Comparison of ENCODE assay signal across 9 mouse cellular contexts in genomic region chr14:54995457-54996138, GRCm38 (mm10). TPM values are rescaled to one million over a fixed set of nuclear protein-coding genes. Genes with fewer than 3 reads are reported as not detected.
DNase-seq lines count a peak whose midpoint lies in the region; ATAC-seq and TF ChIP-seq lines count a peak whose summit lies in the region.
"Had no signal": no experiment of that assay in that cellular context is flagged by ENCODE, and none has a peak within 500 bp of the region (broad histone marks: within the 10 kb centered on the region; RNA-seq: fewer than 3 reads in every experiment).

No protein-coding gene starts in this region.

- 22% methylated on average over 14 of the region's 14 CpGs for WGBS in forebrain, embryonic 10.5 days
- WGBS in hindbrain, embryonic 16.5 days: 31% methylated on average over 14 of the region's 14 CpGs
- WGBS in midbrain, embryonic 15.5 days: 12% methylated on average over 14 of the region's 14 CpGs

- H3K36me3 ChIP-seq in forebrain, embryonic 10.5 days (replicated peaks): no peaks in the 10 kb centered on the region
- no peaks in the 10 kb centered on the region for H3K36me3 ChIP-seq in hindbrain, embryonic 16.5 days (ENCODE audit: control insufficient read depth, insufficient read depth, low read length)
- H3K36me3 ChIP-seq in midbrain, embryonic 15.5 days (replicated peaks): no peaks in the 10 kb centered on the region

- TF ChIP-seq CTCF in cortical plate, adult 2 months (IDR thresholded peaks at IDR 0.05; ENCODE audit: extremely low read depth, insufficient read depth, low read length): no peak

- H3K9ac ChIP-seq in hindbrain, embryonic 16.5 days (ENCODE audit: low read depth, low read length): peak overlapping the region; percentile 20; the same call in 1 of the 2 replicates
- H3K9ac ChIP-seq in midbrain, embryonic 15.5 days: peak overlapping the region; percentile 31

- 0 out of 2 replicates have a peak, but pooled peaks have one; percentile 25 for TF ChIP-seq POLR2A in cortical plate, adult 2 months (IDR thresholded peaks at IDR 0.05; ENCODE audit: extremely low read depth, insufficient read depth, low read length)

- peak; percentile 85 for ATAC-seq in hindbrain, embryonic 16.5 days
- peak; percentile 88 for ATAC-seq in midbrain, embryonic 15.5 days (replicated peaks)

- peak overlapping the region; percentile 49 for H3K27ac ChIP-seq in cortical plate, adult 2 months (ENCODE audit: insufficient read depth, low read length)
- H3K27ac ChIP-seq in forebrain, embryonic 10.5 days: peak overlapping the region; percentile 90
- H3K27ac ChIP-seq in hindbrain, embryonic 16.5 days (ENCODE audit: low read depth, low read length): peak overlapping the region; percentile 82
- peak overlapping the region; percentile 95 for H3K27ac ChIP-seq in midbrain, embryonic 15.5 days

- no peak overlapping the region for H3K4me3 ChIP-seq in cortical plate, adult 2 months (ENCODE audit: insufficient read depth, low read length)
- H3K4me3 ChIP-seq in forebrain, embryonic 10.5 days: peak overlapping the region; percentile 25
- H3K4me3 ChIP-seq in hindbrain, embryonic 16.5 days (ENCODE audit: low read length): no peak overlapping the region
- no peak overlapping the region for H3K4me3 ChIP-seq in midbrain, embryonic 15.5 days

- peaks cover 14% of the 10 kb centered on the region; the same call in 1 of the 2 replicates for H3K27me3 ChIP-seq in forebrain, embryonic 10.5 days (ENCODE audit: poor library complexity, severe bottlenecking)
- no peaks in the 10 kb centered on the region for H3K27me3 ChIP-seq in hindbrain, embryonic 16.5 days (replicated peaks; ENCODE audit: control insufficient read depth, insufficient read depth, low read length)
- H3K27me3 ChIP-seq in midbrain, embryonic 15.5 days (replicated peaks): no peaks in the 10 kb centered on the region

- DNase-seq in forebrain, embryonic 10.5 days (ENCODE audit: extremely low spot score, low spot score): peak; percentile 69
- no peak for DNase-seq in thymus, postnatal 10 days (ENCODE audit: low spot score in 2 of 2)
- no peak for DNase-seq in urinary bladder, postnatal 4 days (ENCODE audit: low spot score in 2 of 2)
- no peak for DNase-seq in adrenal gland, postnatal 25 days
- no peak for DNase-seq in urinary bladder, postnatal 14 days (ENCODE audit: low spot score)

- H3K4me2 ChIP-seq in hindbrain, embryonic 16.5 days (ENCODE audit: low read length): peak overlapping the region; percentile 15; the same call in 1 of the 2 replicates
- peak overlapping the region; percentile 18 for H3K4me2 ChIP-seq in midbrain, embryonic 15.5 days

- peaks cover 3% of the 10 kb centered on the region for H3K4me1 ChIP-seq in cortical plate, adult 2 months (ENCODE audit: control insufficient read depth, insufficient read depth, low read length)
- H3K4me1 ChIP-seq in forebrain, embryonic 10.5 days: peaks cover 47% of the 10 kb centered on the region
- H3K4me1 ChIP-seq in hindbrain, embryonic 16.5 days (ENCODE audit: control insufficient read depth, insufficient read depth, low read depth, low read length): peaks cover 14% of the 10 kb centered on the region
- peaks cover 35% of the 10 kb centered on the region for H3K4me1 ChIP-seq in midbrain, embryonic 15.5 days

- no peaks in the 10 kb centered on the region for H3K9me3 ChIP-seq in forebrain, embryonic 10.5 days
- H3K9me3 ChIP-seq in hindbrain, embryonic 16.5 days (ENCODE audit: control insufficient read depth, low read length): no peaks in the 10 kb centered on the region
- H3K9me3 ChIP-seq in midbrain, embryonic 15.5 days: no peaks in the 10 kb centered on the region

RNA-seq across cellular contexts. Expression of gene Myh7, which starts 1.2 kb away (rescaled TPM):
- 29.0 and 34.8 TPM in 2 replicates for polyA plus RNA-seq in cortical plate, adult 2 months (2012; rRNA removed)
- polyA plus RNA-seq in forebrain, embryonic 10.5 days (2016; fragmentation: Nextera tagmentation; extraction: Ambion mirVana): 0.63 and 0.72 TPM in 2 replicates
- 8.5 and 10.6 TPM in 2 replicates for polyA plus RNA-seq in hindbrain, embryonic 16.5 days (2015; fragmentation: Nextera tagmentation; extraction: Ambion mirVana)
- polyA plus RNA-seq in midbrain, embryonic 15.5 days (2015; fragmentation: Nextera tagmentation; extraction: Ambion mirVana): 7.5 and 8.7 TPM in 2 replicates
- total RNA-seq in adrenal gland, postnatal 25 days (2021): not detected in 2 replicates

RNA-seq across cellular contexts. Expression of gene Gm17428, which starts 18.9 kb away (rescaled TPM):
- not detected in 2 replicates for polyA plus RNA-seq in cortical plate, adult 2 months (2012; rRNA removed)
- not detected in 2 replicates for polyA plus RNA-seq in forebrain, embryonic 10.5 days (2016; fragmentation: Nextera tagmentation; extraction: Ambion mirVana)
- polyA plus RNA-seq in hindbrain, embryonic 16.5 days (2015; fragmentation: Nextera tagmentation; extraction: Ambion mirVana): not detected in 2 replicates
- polyA plus RNA-seq in midbrain, embryonic 15.5 days (2015; fragmentation: Nextera tagmentation; extraction: Ambion mirVana): not detected in 2 replicates
- not detected in 2 replicates for total RNA-seq in adrenal gland, postnatal 25 days (2021)
- total RNA-seq: left cerebral cortex, postnatal 36 days had no signal

RNA-seq across cellular contexts. Expression of gene Ngdn, which starts 19.7 kb away (rescaled TPM):
- polyA plus RNA-seq in cortical plate, adult 2 months (2012; rRNA removed): 35.3 and 38.6 TPM in 2 replicates
- polyA plus RNA-seq in forebrain, embryonic 10.5 days (2016; fragmentation: Nextera tagmentation; extraction: Ambion mirVana): 102 and 104 TPM in 2 replicates
- 48.2 and 50.6 TPM in 2 replicates for polyA plus RNA-seq in hindbrain, embryonic 16.5 days (2015; fragmentation: Nextera tagmentation; extraction: Ambion mirVana)
- 47.8 and 50.2 TPM in 2 replicates for polyA plus RNA-seq in midbrain, embryonic 15.5 days (2015; fragmentation: Nextera tagmentation; extraction: Ambion mirVana)
- 38.3 and 39.8 TPM in 2 replicates for total RNA-seq in adrenal gland, postnatal 25 days (2021)

RNA-seq across cellular contexts. Expression of gene Myh6, which starts 28.9 kb away (rescaled TPM):
- 0.17 TPM in 1 of 2 replicates, not detected in the other for polyA plus RNA-seq in cortical plate, adult 2 months (2012; rRNA removed)
- 0.38 and 0.41 TPM in 2 replicates for polyA plus RNA-seq in forebrain, embryonic 10.5 days (2016; fragmentation: Nextera tagmentation; extraction: Ambion mirVana)
- polyA plus RNA-seq in hindbrain, embryonic 16.5 days (2015; fragmentation: Nextera tagmentation; extraction: Ambion mirVana): 1.6 and 1.8 TPM in 2 replicates
- polyA plus RNA-seq in midbrain, embryonic 15.5 days (2015; fragmentation: Nextera tagmentation; extraction: Ambion mirVana): 1.6 and 2.8 TPM in 2 replicates
- total RNA-seq in adrenal gland, postnatal 25 days (2021): not detected in 2 replicates

RNA-seq across cellular contexts. Expression of gene Cmtm5, which starts 59.5 kb away (rescaled TPM):
- 136 and 169 TPM in 2 replicates for polyA plus RNA-seq in cortical plate, adult 2 months (2012; rRNA removed)
- polyA plus RNA-seq in forebrain, embryonic 10.5 days (2016; fragmentation: Nextera tagmentation; extraction: Ambion mirVana): 0.26 and 0.81 TPM in 2 replicates
- polyA plus RNA-seq in hindbrain, embryonic 16.5 days (2015; fragmentation: Nextera tagmentation; extraction: Ambion mirVana): 17.0 and 28.5 TPM in 2 replicates
- polyA plus RNA-seq in midbrain, embryonic 15.5 days (2015; fragmentation: Nextera tagmentation; extraction: Ambion mirVana): 6.5 and 7.2 TPM in 2 replicates
- total RNA-seq in adrenal gland, postnatal 25 days (2021): 0.49 and 1.2 TPM in 2 replicates
